Mouse (Mus musculus) bone marrow macrophage, adult 2 months (primary cell): ENCODE measurements around the gene Fam187a.

Source experiments
- CTCF ChIP-seq: IDR thresholded peaks from 2 replicates; pipeline ENCODE4 v1.5.1; 2012; ENCODE audit warnings: low read depth, mild to moderate bottlenecking, low read length, moderate library complexity
- POLR2A ChIP-seq: IDR thresholded peaks from 2 replicates; pipeline ENCODE4 v1.6.1; 2012; ENCODE audit warnings: mild to moderate bottlenecking, low read depth, low read length, borderline replicate concordance

- TF ChIP-seq POLR2A (no peak), CTCF (no peak)
Observed at GRCm38 (mm10) chr11:102896641-102897040, 11.7 kb downstream of the Fam187a start.
